Mouse (Mus musculus) forebrain, embryonic 13.5 days (tissue): ENCODE measurements around the gene Krtap15. TPM values are rescaled to one million over a fixed set of nuclear protein-coding genes. Genes with fewer than 3 reads are reported as not detected.

Source experiments
- ATAC-seq: fragments of 200-750 bp; cut with Nextera tagmentation; 2 replicates; pipeline ENCODE4 v1.8.0; 2017
- H3K27ac ChIP-seq: fragments of 300-500 bp; sonication (generic); 2 replicates; pipeline ENCODE4 v1.5.1; 2015; ENCODE audit warnings: inconsistent platforms, mild to moderate bottlenecking, moderate library complexity
- H3K27me3 ChIP-seq: fragments of 300-500 bp; sonication (generic); 2 replicates; pipeline ENCODE4 v1.6.1; 2015; ENCODE audit warnings: mild to moderate bottlenecking, inconsistent platforms
- H3K36me3 ChIP-seq: fragments of 300-500 bp; sonication (generic); 2 replicates; pipeline ENCODE4 v1.6.1; 2015; ENCODE audit warnings: mild to moderate bottlenecking, inconsistent platforms; ENCODE audit not compliant: poor library complexity, severe bottlenecking
- H3K4me1 ChIP-seq: fragments of 300-500 bp; sonication (generic); 2 replicates; pipeline ENCODE4 v1.6.1; 2015; ENCODE audit warnings: inconsistent platforms
- H3K4me2 ChIP-seq: fragments of 300-500 bp; sonication (generic); 2 replicates; pipeline ENCODE4 v1.6.1; 2015; ENCODE audit warnings: inconsistent platforms, mild to moderate bottlenecking, moderate library complexity
- H3K4me3 ChIP-seq: fragments of 300-500 bp; sonication (generic); 2 replicates; pipeline ENCODE4 v1.5.1; 2015; ENCODE audit warnings: mild to moderate bottlenecking, inconsistent platforms
- H3K9ac ChIP-seq: fragments of 300-500 bp; sonication (generic); 2 replicates; pipeline ENCODE4 v1.6.1; 2015; ENCODE audit warnings: mild to moderate bottlenecking, inconsistent platforms
- H3K9me3 ChIP-seq: fragments of 300-500 bp; sonication (generic); replicated peaks from 2 replicates; pipeline ENCODE4 v1.6.1; 2016; ENCODE audit warnings: inconsistent platforms
- WGBS: fragments of 180-500 bp; shearing (Covaris S2); methylation state at CpG from one replicate; pipeline ENCODE4 v1.1.7; 2015; 5-methylcytosine and 5-hydroxymethylcytosine counted together
- polyA plus RNA-seq: library from polyadenylated mRNA; unstranded; fragments of >200 nt; fragmentation: Nextera tagmentation; extraction: Ambion mirVana; gene quantifications from 2 replicates; pipeline ENCODE4 v1.2.1, GENCODE M21; 2015

Krtap15 gene
- polyA plus RNA-seq = not detected in 2 replicates

GRCm38 (mm10) chr16:88820066-88820465 is at the start of gene Krtap15:
TSS of gene Krtap15 (plus strand) at chr16:88820215.
- H3K9ac ChIP-seq = no peak within 1 kb of the TSS
- no peak within 1 kb of the TSS for H3K4me2 ChIP-seq
- no peaks in the 10 kb centered on the region for H3K36me3 ChIP-seq
- no peaks in the 10 kb centered on the region for H3K9me3 ChIP-seq
- ATAC-seq = no peak
- no peak within 1 kb of the TSS for H3K4me3 ChIP-seq
- 83% methylated on average over 3 of the region's 3 CpGs for WGBS
- no peak within 1 kb of the TSS for H3K27ac ChIP-seq
- no peaks in the 10 kb centered on the region for H3K4me1 ChIP-seq
- H3K27me3 ChIP-seq = no peaks in the 10 kb centered on the region

- Histone ChIP-seq H3K9me3 (no peaks in the 10 kb centered on the region), H3K4me2 (no peak within 1 kb of the TSS), H3K27me3 (no peaks in the 10 kb centered on the region), H3K27ac (no peak within 1 kb of the TSS), H3K36me3 (no peaks in the 10 kb centered on the region), H3K4me1 (no peaks in the 10 kb centered on the region), H3K4me3 (no peak within 1 kb of the TSS), H3K9ac (no peak within 1 kb of the TSS)
- WGBS = 85% methylated on average over 2 of the region's 2 CpGs
- no peak for ATAC-seq
Observed at GRCm38 (mm10) chr16:88774106-88774505, 45.9 kb upstream of the Krtap15 start, which contains the start of gene 2310057N15Rik. TSS of gene 2310057N15Rik (minus strand) at chr16:88774206.

- Histone ChIP-seq H3K4me2 (no peak within 1 kb of the TSS), H3K4me3 (no peak within 1 kb of the TSS), H3K4me1 (no peaks in the 10 kb centered on the region), H3K9me3 (no peaks in the 10 kb centered on the region), H3K27me3 (no peaks in the 10 kb centered on the region), H3K36me3 (no peaks in the 10 kb centered on the region), H3K9ac (no peak within 1 kb of the TSS), H3K27ac (no peak within 1 kb of the TSS)
- 93% methylated on average over 6 of the region's 6 CpGs for WGBS
- ATAC-seq = no peak
Observed at GRCm38 (mm10) chr16:88777596-88777995, 42.4 kb upstream of the Krtap15 start, which contains the start of gene Gm5965. TSS of gene Gm5965 (plus strand) at chr16:88777896.

- no peak overlapping the region for H3K4me3 ChIP-seq
- WGBS = 88% methylated on average over 2 of the region's 2 CpGs
- no peak for ATAC-seq
- H3K9ac ChIP-seq = no peak overlapping the region
- H3K9me3 ChIP-seq = no peaks in the 10 kb centered on the region
- H3K4me1 ChIP-seq = no peaks in the 10 kb centered on the region
- no peaks in the 10 kb centered on the region for H3K36me3 ChIP-seq
- no peak overlapping the region for H3K27ac ChIP-seq
- no peak overlapping the region for H3K4me2 ChIP-seq
- H3K27me3 ChIP-seq = no peaks in the 10 kb centered on the region
Observed at GRCm38 (mm10) chr16:88786786-88787185, 33.2 kb upstream of the Krtap15 start.

- no peaks in the 10 kb centered on the region for H3K4me1 ChIP-seq
- H3K27me3 ChIP-seq = no peaks in the 10 kb centered on the region
- no peak for ATAC-seq
- no peaks in the 10 kb centered on the region for H3K36me3 ChIP-seq
- no peak within 1 kb of the TSS for H3K4me3 ChIP-seq
- H3K27ac ChIP-seq = no peak within 1 kb of the TSS
- no peak within 1 kb of the TSS for H3K9ac ChIP-seq
- H3K4me2 ChIP-seq = no peak within 1 kb of the TSS
- WGBS = 80% methylated on average over 2 of the region's 2 CpGs
- no peaks in the 10 kb centered on the region for H3K9me3 ChIP-seq
Observed at GRCm38 (mm10) chr16:88811827-88812226, 8.2 kb upstream of the Krtap15 start, which contains the start of gene Gm20741. TSS of gene Gm20741 (minus strand) at chr16:88812220.

- ATAC-seq = no peak
- Histone ChIP-seq H3K27me3 (no peaks in the 10 kb centered on the region), H3K4me1 (no peaks in the 10 kb centered on the region), H3K9me3 (no peaks in the 10 kb centered on the region), H3K9ac (no peak overlapping the region), H3K36me3 (no peaks in the 10 kb centered on the region), H3K27ac (no peak overlapping the region), H3K4me2 (no peak overlapping the region), H3K4me3 (no peak overlapping the region)
- 73% methylated on average over 3 of the region's 3 CpGs for WGBS
Observed at GRCm38 (mm10) chr16:88823736-88824135, 3.7 kb downstream of the Krtap15 start.

- H3K4me2 ChIP-seq = no peak within 1 kb of the TSS
- no peaks in the 10 kb centered on the region for H3K9me3 ChIP-seq
- no peaks in the 10 kb centered on the region for H3K36me3 ChIP-seq
- peak; percentile 51 for ATAC-seq
- no peak within 1 kb of the TSS for H3K4me3 ChIP-seq
- no peak within 1 kb of the TSS for H3K9ac ChIP-seq
- no peak within 1 kb of the TSS for H3K27ac ChIP-seq
- H3K27me3 ChIP-seq = no peaks in the 10 kb centered on the region
- 75% methylated on average over 9 of the region's 9 CpGs for WGBS
- H3K4me1 ChIP-seq = no peaks in the 10 kb centered on the region
Observed at GRCm38 (mm10) chr16:88826095-88826652, 6.2 kb downstream of the Krtap15 start, which contains the start of gene Krtap14. TSS of gene Krtap14 (minus strand) at chr16:88826145.

GRCm38 (mm10) chr16:88826978-88827377 is 7.0 kb downstream of the Krtap15 start:
- Histone ChIP-seq H3K4me3 (no peak overlapping the region), H3K27ac (no peak overlapping the region), H3K36me3 (no peaks in the 10 kb centered on the region), H3K4me2 (no peak overlapping the region), H3K4me1 (no peaks in the 10 kb centered on the region), H3K9ac (no peak overlapping the region), H3K9me3 (no peaks in the 10 kb centered on the region), H3K27me3 (no peaks in the 10 kb centered on the region)
- WGBS = 82% methylated on average over 3 of the region's 3 CpGs
- ATAC-seq = no peak

GRCm38 (mm10) chr16:88847363-88847762 is 27.3 kb downstream of the Krtap15 start:
- 98% methylated on average over 1 of the region's 1 CpGs for WGBS
- H3K27ac ChIP-seq = no peak overlapping the region
- H3K27me3 ChIP-seq = no peaks in the 10 kb centered on the region
- H3K4me3 ChIP-seq = no peak overlapping the region
- H3K36me3 ChIP-seq = no peaks in the 10 kb centered on the region
- H3K4me1 ChIP-seq = no peaks in the 10 kb centered on the region
- H3K4me2 ChIP-seq = no peak overlapping the region
- no peaks in the 10 kb centered on the region for H3K9me3 ChIP-seq
- ATAC-seq = no peak
- no peak overlapping the region for H3K9ac ChIP-seq

- no peak overlapping the region for H3K27ac ChIP-seq
- H3K4me1 ChIP-seq = no peaks in the 10 kb centered on the region
- ATAC-seq = no peak
- H3K4me2 ChIP-seq = no peak overlapping the region
- no peaks in the 10 kb centered on the region for H3K9me3 ChIP-seq
- 88% methylated on average over 4 of the region's 4 CpGs for WGBS
- H3K36me3 ChIP-seq = no peaks in the 10 kb centered on the region
- H3K27me3 ChIP-seq = no peaks in the 10 kb centered on the region
- no peak overlapping the region for H3K9ac ChIP-seq
- no peak overlapping the region for H3K4me3 ChIP-seq
Observed at GRCm38 (mm10) chr16:88848558-88848957, 28.5 kb downstream of the Krtap15 start.

GRCm38 (mm10) chr16:88851450-88851849 is 31.4 kb downstream of the Krtap15 start:
- H3K4me1 ChIP-seq = no peaks in the 10 kb centered on the region
- no peak overlapping the region for H3K4me3 ChIP-seq
- no peak overlapping the region for H3K27ac ChIP-seq
- H3K9me3 ChIP-seq = no peaks in the 10 kb centered on the region
- 11% methylated on average over 5 of the region's 5 CpGs for WGBS
- no peaks in the 10 kb centered on the region for H3K36me3 ChIP-seq
- H3K9ac ChIP-seq = no peak overlapping the region
- no peak overlapping the region for H3K4me2 ChIP-seq
- 0 out of 2 replicates have a peak, but pooled peaks have one; percentile 45 for ATAC-seq
- H3K27me3 ChIP-seq = no peaks in the 10 kb centered on the region

- no peak for ATAC-seq
- Histone ChIP-seq H3K27me3 (no peaks in the 10 kb centered on the region), H3K27ac (no peak overlapping the region), H3K9me3 (no peaks in the 10 kb centered on the region), H3K4me1 (no peaks in the 10 kb centered on the region), H3K4me3 (no peak overlapping the region), H3K4me2 (no peak overlapping the region), H3K9ac (no peak overlapping the region), H3K36me3 (no peaks in the 10 kb centered on the region)
- 84% methylated on average over 4 of the region's 4 CpGs for WGBS
Observed at GRCm38 (mm10) chr16:88864887-88865407, 44.9 kb downstream of the Krtap15 start.

GRCm38 (mm10) chr16:88869311-88869710 is 49.3 kb downstream of the Krtap15 start, which contains the start of gene Krtap19-1:
TSS of gene Krtap19-1 (minus strand) at chr16:88869411.
- no peaks in the 10 kb centered on the region for H3K9me3 ChIP-seq
- H3K27me3 ChIP-seq = no peaks in the 10 kb centered on the region
- WGBS = 88% methylated on average over 6 of the region's 6 CpGs
- H3K4me1 ChIP-seq = no peaks in the 10 kb centered on the region
- H3K9ac ChIP-seq = no peak within 1 kb of the TSS
- no peak for ATAC-seq
- no peak within 1 kb of the TSS for H3K4me2 ChIP-seq
- no peak within 1 kb of the TSS for H3K4me3 ChIP-seq
- H3K27ac ChIP-seq = no peak within 1 kb of the TSS
- H3K36me3 ChIP-seq = no peaks in the 10 kb centered on the region
